Mouse (Mus musculus) monocyte, adult 5-6 weeks (primary cell): ENCODE data around the gene P2ry12. TPM values are rescaled to one million over a fixed set of nuclear protein-coding genes. Genes with fewer than 3 reads are reported as not detected.
A peak's percentile ranks its signal among the peaks of the same experiment; 100 is the strongest.

ENCODE experiments used
- ATAC-seq: fragments of 153-309, 156-312 bp; replicated peaks from 2 replicates; pipeline ENCODE4 v1.8.0; 2017; ENCODE audit warnings: mild to moderate bottlenecking; ENCODE audit not compliant: low TSS enrichment, insufficient number of reproducible peaks, severe bottlenecking, poor library complexity, low FRiP score
- total RNA-seq: library from RNA; stranded (forward); fragments of 200-1000, 200-491, 200-594 nt; gene quantifications from 3 replicates; pipeline ENCODE4 v1.2.3, GENCODE M21; 2017

Gene P2ry12
- total RNA-seq, result 1.3 to 22.3 TPM (median 6.2 TPM) in 3 replicates

DNA sequence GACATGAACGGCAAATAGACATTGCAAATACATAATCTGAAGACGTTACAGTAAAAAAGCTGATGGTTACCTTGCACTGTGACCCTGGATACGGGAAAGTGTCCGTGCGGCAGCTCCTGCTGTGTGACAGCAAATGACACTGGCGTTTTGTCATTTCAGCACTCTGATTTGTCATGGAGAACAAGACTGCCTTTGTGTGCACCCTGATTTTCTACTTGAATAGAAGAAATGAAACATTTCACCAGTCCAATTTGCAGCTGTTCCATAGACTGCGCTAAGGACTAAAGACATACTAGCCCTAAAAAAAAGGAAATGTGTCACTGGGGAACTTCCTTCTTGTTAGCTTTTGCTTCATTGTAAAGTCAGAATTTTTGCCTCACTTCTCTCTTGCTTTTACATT is at the start of gene P2ry12:
Gene P2ry12 (minus strand): TSS at position 168 of the 400 bp plus-strand sequence.
- ATAC-seq, result no peak; the same call in 1 of the 2 replicates

DNA sequence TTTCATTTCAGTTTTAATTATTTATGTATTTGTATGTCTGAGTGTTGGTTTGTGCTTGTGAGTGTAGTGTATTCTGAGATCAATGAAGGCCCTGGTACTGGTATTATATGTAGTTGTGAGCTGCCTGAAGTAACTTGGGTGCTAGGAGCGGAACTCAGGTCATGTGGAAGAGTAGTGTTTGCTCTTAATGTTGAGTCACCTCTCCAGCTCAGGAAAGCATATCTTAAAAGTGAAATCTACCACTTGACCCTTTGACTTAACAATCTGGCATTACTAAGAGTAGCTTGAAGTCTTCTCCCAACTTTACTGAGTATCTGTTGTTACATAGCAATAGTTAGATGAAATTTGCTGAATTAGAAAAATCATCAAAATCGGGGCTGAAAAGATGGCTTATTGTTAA is 42.8 kb upstream of the P2ry12 start:
- no peak for ATAC-seq

DNA sequence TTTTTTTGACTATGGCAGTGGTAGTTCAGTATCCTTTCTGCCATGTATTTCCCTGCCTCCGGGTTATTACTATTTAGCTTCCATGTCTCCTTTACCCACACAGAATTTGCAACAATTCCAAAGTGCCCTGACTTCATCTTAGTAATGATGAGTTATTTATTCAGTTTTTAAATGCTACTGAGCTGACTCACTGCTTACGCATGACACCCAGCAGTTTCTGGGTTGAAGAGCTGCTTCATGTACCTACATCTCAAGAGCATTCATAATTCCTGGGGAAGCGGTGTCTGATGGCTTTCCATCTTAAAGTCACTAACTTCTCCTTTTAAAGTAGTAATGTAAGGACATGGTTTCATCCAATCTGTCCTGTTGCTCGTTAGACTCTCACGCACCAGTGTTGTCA is 42.3 kb upstream of the P2ry12 start:
- ATAC-seq, result no peak

DNA sequence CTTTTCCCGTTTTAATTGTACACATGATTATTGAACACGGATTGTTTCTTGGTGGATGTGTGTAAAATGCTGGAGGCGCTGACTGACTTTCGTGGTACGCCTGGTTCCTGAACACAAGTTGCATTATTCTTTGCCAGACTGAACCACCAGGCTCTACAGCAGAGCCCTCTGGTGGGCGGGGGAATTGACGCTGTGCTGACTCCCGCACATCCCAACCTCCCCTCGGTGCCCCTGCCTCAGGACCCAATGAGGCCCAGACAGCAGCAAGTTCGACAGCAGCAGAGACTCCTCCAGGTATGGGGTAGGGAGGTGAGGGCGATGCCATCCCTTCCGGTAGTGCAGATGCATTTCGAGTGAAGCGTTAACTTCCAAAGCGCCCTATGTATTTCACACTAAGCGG is 35.0 kb upstream of the P2ry12 start:
- no peak for ATAC-seq

DNA sequence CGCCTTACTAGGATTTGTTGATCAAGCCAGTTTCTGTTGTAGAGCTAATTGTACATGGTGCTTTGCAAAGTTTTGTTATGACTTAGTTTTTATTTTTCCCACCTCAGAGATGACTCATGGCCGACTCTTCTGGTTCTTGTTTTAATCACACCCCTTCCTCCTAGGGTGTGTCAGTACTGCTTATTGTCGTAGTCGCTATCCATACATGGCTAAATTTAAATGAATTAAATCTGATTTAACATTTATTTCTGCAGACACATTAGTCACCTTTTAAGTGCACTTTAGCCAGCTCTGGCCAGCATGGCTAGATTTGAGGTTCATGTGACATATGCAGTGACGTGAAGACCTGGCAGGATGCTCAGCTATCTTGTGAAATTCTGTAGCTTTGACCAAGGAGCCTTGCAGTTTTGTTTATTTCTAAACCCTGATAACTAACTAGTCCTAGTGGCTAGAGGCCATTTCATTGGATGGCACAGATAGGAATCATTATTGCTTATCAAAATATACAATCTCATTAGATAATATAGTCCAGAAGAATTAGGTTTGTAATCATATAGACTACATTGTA is 34.0 kb upstream of the P2ry12 start:
- ATAC-seq, result no peak

DNA sequence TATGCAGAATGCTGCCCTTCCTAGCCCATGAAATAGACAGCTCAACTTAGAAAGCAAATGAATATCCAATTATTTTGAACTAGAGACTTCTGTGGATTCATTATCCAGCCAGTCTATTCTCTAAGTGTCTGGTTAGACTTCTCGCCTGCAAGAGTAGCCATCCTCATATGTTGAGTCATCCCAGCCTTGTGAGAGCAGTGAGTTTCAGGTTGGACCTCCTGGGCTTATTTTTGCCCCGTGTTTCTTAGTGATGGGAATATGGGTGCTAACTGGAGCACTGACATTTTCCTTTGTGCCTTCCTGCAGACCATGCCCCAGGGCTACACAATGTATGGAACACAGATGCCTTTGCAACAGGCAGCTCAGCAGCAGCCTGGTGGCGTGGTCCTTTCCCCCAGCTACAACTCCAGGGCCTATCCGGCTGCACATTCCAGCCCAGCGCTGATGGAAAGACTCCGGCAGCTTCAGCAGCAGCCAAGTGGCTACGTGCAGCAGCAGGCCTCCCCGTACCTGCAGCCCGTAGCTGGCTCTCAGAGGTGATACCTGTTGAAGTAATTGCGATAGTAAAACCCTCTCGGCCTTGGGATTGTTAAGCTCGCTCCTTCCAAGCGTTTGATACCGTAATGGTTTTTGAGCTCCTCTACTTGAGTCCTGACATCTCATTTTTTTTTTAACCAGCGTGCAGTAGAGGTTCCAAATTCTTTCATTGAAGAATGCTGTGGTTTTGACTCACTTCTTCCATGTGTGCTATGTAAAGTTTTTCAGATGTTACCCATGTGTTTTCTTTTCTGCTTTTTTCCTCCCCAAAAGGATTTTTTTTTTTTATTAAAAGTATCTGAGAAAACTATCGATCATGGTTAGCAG is 33.3 kb upstream of the P2ry12 start:
- ATAC-seq, result no peak

DNA sequence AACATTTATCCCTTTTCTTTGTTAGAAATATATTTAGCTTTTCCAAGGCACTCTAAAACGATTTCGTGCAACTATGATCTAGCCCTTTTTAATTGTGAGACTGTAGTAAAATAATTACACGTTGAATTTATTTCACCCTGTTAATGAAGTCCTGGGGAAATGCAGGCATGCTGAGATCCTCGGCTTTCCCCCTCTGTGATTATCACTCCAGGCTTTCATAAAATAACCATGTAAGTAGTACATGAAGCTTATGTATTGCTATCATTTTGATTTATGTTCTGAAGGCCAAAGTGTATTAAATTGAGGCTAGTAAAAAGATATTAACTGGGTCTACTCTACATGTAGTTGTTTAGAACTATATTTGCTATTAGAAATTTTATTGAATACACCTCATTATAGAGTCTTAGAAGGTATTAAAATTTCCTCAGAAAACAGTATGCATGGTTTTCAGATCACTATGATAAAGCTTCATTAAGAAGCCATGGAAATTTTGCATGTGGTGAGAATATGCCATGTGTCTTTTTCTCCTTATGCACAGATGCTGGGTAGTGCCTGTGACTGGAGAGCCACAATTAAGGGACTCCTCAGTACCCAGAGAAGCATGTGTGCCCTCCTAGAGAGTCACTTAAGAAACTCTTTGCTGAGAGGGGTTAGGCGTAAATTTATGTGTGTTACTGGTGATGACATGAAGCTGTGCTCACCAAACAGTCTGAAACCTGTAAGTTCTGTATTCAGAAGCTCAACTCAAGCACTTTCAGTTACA is 30.9 kb upstream of the P2ry12 start:
- no peak for ATAC-seq

DNA sequence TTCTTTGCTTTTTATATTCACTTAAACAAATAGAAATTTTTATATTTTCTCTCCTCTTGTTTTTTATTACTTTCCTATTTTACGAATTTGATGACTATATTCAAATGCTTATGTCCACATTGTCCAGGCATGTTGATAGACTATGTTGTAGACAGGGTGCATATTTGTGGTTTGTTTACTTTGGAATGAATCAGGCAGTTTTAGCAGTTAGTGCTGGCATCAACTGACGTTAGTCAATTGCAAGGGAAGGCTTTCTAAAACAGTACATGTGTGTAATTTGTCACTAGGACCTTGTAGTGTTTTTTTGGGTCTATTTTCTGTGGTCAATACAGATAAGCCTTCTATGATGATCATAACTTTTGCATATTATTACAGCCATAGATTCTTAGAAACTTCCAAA is 27.9 kb upstream of the P2ry12 start:
- ATAC-seq, result no peak

DNA sequence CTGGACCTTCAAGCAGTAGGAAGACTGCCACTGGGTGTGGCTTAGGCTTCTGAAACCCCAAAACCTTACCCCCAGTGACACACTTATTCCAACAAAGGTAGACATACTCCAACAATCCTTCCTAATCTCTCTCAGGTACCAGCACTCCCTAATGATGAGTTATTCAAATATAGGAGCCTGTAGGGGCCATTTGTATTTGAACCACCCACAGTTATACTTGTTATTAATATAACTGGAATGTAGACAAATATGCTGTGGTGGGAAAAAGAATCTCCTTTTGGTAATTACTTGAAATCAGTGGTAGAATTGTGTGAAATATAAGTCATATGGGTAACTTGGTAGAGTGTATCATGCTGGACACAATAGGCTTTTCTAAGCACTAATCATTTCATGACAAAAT is 15.9 kb upstream of the P2ry12 start:
- ATAC-seq, result no peak

DNA sequence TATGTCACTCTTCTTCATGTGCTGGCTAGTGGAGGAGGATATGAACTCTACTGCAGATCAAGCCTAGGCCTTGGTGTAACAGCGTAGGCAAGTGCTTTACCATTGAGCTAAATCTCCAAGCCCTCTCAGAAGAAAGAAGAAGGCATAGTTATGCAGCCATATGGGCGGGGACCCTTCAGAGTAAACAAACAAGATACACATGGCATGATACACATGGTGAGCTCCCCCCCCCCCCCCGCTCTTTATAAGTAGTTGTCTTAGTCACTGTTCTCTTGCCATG is 15.5 kb upstream of the P2ry12 start:
- no peak for ATAC-seq

DNA sequence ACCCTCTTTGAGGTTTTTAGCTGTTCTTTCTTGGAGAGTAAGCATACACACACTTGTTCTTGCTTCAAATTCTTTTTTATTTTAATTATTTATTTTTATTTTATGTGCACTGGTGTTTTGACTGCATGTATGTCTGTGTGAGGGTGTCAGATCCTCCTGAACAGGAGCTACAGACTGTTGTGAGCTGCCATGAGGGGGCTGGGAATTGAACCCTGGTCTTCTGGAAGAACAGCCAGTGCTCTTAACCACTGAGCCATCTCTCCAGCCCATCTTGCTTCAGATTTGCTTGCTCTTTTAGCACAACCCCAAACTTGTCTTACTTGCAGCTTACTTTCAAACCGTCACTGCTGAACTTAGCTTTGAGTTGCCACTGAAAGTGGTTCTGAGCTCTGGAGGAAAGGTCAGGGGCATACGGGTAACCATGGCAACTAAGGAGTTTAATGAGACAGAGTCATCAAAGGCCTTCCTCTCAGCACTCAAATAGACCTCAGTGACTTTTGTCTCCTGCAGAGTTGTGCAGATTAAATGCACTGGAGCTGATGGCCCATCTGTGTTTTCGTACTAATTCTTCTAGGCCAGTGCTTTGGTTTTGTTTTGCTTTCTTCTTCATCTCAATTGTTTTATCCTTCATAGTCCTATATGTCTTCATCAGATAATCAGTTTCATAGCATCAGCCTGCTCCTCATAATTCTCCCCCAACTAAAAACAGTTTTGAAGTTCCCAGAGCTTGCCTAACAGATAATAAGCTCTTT is 15.0 kb upstream of the P2ry12 start:
- ATAC-seq, result no peak

DNA sequence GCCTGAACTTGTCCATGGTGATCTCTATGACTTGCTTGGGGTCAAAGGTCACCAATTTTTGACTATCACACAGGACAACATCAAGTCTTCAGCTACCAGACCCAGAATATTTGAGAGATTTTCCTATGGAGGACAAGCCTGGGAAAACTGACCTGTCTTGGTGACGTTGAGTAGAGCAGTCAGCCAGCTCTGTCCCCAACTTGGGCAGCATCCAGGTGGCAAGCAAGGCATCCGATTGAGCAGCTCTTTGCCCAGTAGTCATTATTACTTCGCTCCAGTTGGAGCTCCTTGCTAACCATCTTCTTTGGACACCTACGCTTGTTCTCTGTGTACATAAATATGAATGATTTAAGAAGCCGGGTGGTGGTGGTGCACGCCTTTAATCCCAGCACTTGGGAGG is 8.1 kb upstream of the P2ry12 start:
- no peak for ATAC-seq

DNA sequence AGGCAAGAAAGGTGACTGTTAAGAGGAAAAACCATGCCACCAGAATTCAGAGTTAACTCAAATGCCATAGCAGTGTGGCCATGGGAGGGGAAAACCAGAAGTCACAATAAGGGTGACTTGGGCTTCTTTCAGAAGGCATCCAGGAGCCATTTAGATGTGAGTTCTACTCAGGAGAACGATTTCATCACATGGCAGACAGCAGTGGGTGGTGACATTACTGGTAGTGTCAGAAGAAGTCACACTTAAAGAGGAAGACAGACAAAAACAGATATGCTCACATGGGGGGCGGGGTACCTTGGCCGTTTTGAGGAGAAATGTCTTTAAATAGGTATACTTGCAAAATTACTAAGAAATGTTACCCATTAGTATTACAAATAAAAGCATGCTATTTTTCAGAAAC is 1.3 kb upstream of the P2ry12 start:
- ATAC-seq, result peak; percentile 71

DNA sequence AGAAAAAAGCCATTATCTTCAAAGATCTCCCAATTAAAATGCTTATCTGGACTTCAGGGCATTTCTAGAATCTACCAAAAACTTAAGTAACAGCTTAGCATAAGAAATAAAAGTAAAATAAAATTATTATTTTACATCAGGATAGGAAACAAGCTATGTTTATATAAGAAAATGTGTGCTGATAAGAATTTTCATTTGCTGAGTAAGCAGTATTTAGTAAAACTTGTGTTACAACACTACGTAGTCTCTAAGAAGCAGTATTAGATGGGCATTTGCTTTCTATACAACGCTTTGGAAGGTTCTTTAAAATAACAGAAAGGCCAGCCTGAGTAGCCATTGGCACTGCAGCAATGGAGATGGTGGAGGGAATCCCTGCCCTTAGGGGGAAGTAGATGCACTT is 746 bp upstream of the P2ry12 start:
- no peak for ATAC-seq

DNA sequence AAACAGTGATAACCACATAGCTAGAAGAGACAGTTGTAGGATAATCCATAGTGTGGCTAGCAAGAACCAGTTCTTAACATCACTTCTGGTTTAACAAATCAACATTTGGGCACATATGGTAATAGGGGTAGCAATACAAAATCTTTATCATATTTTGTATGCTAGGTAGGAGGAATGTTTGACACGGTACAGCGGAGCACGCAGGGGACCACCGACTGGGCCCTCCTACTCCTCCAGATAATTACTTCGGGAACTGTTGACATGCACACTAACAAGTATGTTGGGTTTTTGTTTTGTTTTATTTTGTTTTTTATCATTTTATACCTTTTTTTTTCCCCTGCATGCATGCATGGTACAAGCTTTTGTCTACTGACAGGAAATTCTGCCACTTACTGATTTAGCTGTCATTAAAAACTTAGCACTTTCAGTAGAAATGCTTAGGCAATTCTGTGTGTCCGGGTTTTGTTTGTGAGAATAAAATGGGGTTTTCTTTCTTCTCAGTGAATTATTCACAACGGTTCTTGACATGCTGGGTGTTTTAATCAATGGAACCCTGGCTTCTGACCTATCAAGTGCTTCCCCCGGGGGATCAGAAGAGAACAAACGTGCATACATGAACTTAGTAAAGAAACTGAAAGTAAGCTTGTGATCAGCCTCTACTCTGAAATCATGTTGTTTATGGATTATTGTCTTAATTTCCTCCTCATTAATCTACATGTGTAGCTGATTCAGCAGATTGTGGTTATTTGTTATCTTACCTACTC is 780 bp downstream of the P2ry12 start:
- ATAC-seq, result no peak

DNA sequence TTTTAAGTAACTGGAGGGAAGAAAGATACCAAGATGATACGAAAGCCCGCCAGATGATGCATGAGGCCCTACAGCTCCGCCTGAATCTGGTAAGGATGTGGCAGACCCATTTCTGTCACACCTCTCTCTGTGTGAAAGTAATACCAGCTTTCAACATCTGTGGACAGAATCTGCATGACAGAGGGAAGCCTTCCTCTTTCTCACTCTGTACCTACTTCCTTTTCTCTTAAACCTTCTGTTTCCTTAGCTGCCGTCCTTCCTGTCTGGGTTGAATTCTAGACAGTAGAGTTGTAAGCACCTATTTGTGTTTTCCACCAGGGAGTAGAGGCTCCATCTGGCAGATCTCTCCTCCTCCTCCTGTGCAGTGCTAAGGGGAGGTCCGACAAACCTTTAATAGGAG is 1.9 kb downstream of the P2ry12 start:
- peak; percentile 90 for ATAC-seq

DNA sequence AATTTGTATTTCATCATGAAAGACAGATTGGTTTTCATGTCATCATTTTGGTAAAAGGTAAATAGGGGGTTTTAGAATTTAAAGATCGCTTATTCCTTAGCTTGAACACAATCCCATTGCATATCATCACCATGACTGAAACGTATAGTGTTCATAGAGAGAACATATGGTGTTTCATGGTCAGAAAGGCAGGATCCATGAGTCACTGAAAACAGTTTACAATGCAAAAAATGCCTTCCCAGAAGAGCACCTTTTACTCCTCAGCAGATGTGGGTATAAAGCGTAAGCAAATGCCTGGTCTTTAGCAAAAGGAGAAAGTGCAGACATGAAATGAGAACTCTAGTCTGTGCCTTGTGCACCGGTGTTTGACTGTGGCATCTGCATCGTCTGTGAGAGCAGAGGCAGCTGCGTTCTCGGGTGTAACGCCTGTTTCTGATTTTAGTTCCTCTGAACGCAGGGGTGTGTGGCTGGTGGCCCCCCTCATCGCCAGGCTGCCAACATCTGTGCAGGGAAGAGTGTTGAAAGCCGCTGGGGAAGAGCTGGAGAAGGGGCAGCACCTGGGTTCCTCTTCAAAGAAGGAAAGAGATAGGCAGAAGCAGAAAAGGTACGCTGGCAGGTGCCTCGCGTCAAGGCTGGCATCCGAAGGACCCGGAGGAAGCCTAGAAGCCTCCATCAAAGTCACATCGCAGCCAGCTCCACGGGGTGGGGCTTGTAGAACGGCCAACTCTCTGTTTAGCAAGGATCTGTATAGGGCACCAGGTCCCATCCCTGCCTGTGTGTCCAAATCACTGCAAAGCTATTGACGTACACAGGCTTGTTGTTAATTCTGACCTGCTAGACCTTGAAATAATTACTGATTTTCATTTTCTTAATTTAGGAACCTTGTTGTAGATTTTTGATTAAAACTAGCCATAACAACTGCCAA is 4.7 kb downstream of the P2ry12 start:
- no peak for ATAC-seq

DNA sequence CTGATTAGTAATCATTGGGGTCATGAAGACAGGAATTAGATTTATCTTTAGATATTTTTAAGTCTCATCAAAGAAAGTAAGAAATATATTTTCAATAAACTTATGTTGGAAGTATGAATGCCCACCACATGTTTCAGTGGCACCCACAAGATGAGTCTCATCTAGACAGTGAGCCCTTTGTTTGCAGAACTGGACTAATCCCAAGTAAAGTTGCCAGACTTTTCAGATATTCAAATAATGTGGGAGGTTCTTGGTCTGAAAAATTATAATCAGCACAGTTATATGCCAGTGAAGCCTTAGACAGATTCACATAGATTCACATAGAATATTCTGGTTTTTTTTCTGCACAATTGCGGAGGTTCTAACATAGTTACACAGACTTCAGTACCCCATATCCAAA is 12.2 kb downstream of the P2ry12 start:
- no peak for ATAC-seq
